Mouse (Mus musculus) limb, embryonic 12.5 days (tissue): ENCODE measurements around the gene Wbp11. TPM values are rescaled to one million over a fixed set of nuclear protein-coding genes. Genes with fewer than 3 reads are reported as not detected.

ENCODE experiments used
- ATAC-seq: fragments of 200-750 bp; cut with Nextera tagmentation; 2 replicates; pipeline ENCODE4 v1.8.0; 2017; ENCODE audit warnings: low read depth, moderate TSS enrichment; ENCODE audit not compliant: insufficient number of reproducible peaks, insufficient read depth, low FRiP score, low TSS enrichment
- H3K27ac ChIP-seq: fragments of 300-500 bp; sonication (generic); 2 replicates; pipeline ENCODE4 v1.5.1; 2016; ENCODE audit warnings: mild to moderate bottlenecking, moderate library complexity
- H3K27me3 ChIP-seq: fragments of 300-500 bp; sonication (generic); 2 replicates; pipeline ENCODE4 v1.6.1; 2016; ENCODE audit warnings: mild to moderate bottlenecking, moderate library complexity
- H3K36me3 ChIP-seq: fragments of 300-500 bp; sonication (generic); 2 replicates; pipeline ENCODE4 v1.6.1; 2016; ENCODE audit warnings: mild to moderate bottlenecking, moderate library complexity
- H3K4me1 ChIP-seq: fragments of 300-500 bp; sonication (generic); replicated peaks from 2 replicates; pipeline ENCODE4 v1.6.1; 2016
- H3K4me2 ChIP-seq: fragments of 300-500 bp; sonication (generic); 2 replicates; pipeline ENCODE4 v1.6.1; 2016; ENCODE audit warnings: mild to moderate bottlenecking, moderate library complexity
- H3K4me3 ChIP-seq: fragments of 300-500 bp; sonication (generic); replicated peaks from 2 replicates; pipeline ENCODE4 v1.5.1; 2016; ENCODE audit warnings: mild to moderate bottlenecking
- H3K9ac ChIP-seq: fragments of 300-500 bp; sonication (generic); replicated peaks from 2 replicates; pipeline ENCODE4 v1.6.1; 2016; ENCODE audit warnings: mild to moderate bottlenecking, moderate library complexity
- H3K9me3 ChIP-seq: fragments of 300-500 bp; sonication (generic); 2 replicates; pipeline ENCODE4 v1.6.1; 2016; ENCODE audit warnings: mild to moderate bottlenecking, moderate library complexity
- WGBS: fragments of 180-500 bp; shearing (Covaris S2); methylation state at CpG from one replicate; pipeline ENCODE4 v1.1.7; 2016; 5-methylcytosine and 5-hydroxymethylcytosine counted together
- polyA plus RNA-seq: library from polyadenylated mRNA; unstranded; fragments of >200 nt; fragmentation: Nextera tagmentation; extraction: Ambion mirVana; gene quantifications from 2 replicates; pipeline ENCODE4 v1.2.1, GENCODE M21; 2016

The Wbp11 gene
- 133 and 139 TPM in 2 replicates for polyA plus RNA-seq

DNA sequence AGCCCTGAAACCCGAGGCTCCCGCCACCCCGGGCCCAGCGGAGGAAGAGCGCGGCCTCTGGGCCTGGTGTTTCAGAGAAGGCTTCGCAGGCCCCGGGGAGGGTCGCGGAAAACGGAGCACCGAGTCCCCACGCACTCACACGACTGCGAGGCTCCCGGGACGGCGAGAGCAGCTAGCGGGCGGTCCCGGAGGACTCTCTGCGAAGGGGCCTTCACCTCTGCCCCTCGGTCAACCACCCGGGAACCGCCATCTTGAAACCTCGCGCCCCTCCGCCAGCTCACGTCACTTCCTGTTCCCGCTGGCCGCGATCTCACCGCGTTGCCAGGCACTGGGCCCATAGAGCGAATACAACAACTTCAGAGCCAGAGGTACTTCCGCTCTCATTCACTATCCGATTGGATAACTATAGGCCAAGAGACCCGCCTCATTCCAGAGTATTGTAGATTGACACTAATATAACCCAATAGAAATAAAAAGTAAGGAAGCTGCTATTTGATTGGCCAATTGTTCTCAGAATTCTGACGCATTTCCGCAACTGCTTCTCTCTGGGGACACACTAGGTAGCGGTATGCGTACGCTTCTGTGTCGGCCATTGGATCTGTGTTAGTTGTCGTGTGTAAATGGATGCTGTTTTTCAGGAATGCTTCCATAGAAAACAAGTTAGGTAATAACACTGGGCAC, at the start of gene Wbp11:
Gene Wbp11, minus strand, starts transcription at position 353 of the 681 bp plus-strand sequence.
- ATAC-seq: peak; percentile 100
- under 1% methylated on average over 45 of the region's 45 CpGs for WGBS

DNA sequence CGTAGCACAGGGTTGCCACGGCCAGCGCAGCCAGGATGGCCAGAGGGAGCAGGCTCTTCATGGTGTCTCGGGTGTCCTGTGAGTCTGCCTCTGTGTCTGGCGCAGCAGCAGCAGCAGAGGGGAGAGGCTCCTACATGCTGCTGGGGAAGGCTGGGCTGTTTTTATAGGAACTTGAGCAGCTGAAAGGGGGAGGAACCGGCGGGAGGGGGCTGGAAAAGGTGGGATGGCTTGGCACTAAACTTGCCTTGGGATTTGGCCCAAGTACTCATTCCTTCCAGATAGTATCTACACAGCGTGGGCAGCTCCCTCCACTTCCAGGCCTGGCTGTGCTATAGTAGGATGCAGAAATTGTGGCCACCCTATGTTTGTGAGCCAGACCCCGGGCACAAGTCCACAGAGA, 47.6 kb upstream of the Wbp11 start, which contains the start of gene Mgp:
Gene Mgp, minus strand, starts transcription at position 154 of the 400 bp plus-strand sequence.
- peak; percentile 65; the same call in 1 of the 2 replicates for ATAC-seq

More for the DNA sequence above, at the start of gene Wbp11:
- Histone ChIP-seq H3K4me1 (peaks cover 3% of the 10 kb centered on the region; the same call in 1 of the 2 replicates), H3K9ac (peak within 1 kb of the TSS; percentile 100), H3K27me3 (no peaks in the 10 kb centered on the region), H3K4me2 (peak within 1 kb of the TSS; percentile 66), H3K9me3 (no peaks in the 10 kb centered on the region), H3K36me3 (peaks cover 22% of the 10 kb centered on the region), H3K4me3 (peak within 1 kb of the TSS; percentile 99), H3K27ac (peak within 1 kb of the TSS; percentile 83)

DNA sequence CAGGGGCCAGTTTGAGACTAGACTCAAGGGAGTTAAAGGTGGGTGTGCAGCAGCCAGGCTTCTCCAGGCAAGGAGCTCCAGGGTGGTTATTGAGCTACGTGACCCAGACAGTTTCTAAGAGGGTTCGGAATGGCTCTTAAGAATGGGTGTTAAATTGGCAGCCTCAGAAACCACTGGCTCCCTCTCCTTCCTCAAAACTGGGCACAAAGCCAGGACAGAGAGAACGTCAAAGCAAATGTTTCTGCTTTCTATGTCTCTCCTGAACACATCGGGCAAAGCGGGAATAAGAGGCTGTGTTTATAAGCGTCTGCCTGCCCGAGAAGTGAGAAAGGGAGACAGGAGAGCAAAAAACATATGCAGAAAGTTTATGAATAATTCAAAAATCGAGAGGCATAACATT, 46.6 kb upstream of the Wbp11 start:
- Histone ChIP-seq H3K9ac (no peak overlapping the region), H3K27me3 (no peaks in the 10 kb centered on the region), H3K36me3 (no peaks in the 10 kb centered on the region), H3K9me3 (no peaks in the 10 kb centered on the region), H3K4me3 (no peak overlapping the region; the same call in 1 of the 2 replicates), H3K27ac (peak overlapping the region; percentile 8), H3K4me2 (peak overlapping the region; percentile 55), H3K4me1 (peaks cover 24% of the 10 kb centered on the region)
- ATAC-seq: no peak
- WGBS: 46% methylated on average over 8 of the region's 8 CpGs

More for the DNA sequence above, 47.6 kb upstream of the Wbp11 start, which contains the start of gene Mgp:
- no peaks in the 10 kb centered on the region for H3K36me3 ChIP-seq
- H3K27ac ChIP-seq: peak within 1 kb of the TSS; percentile 60
- H3K4me3 ChIP-seq: peak within 1 kb of the TSS; percentile 30
- H3K27me3 ChIP-seq: no peaks in the 10 kb centered on the region
- H3K9me3 ChIP-seq: no peaks in the 10 kb centered on the region
- H3K4me2 ChIP-seq: peak within 1 kb of the TSS; percentile 55
- H3K9ac ChIP-seq: peak within 1 kb of the TSS; percentile 52
- WGBS: 24% methylated on average over 9 of the region's 9 CpGs
- H3K4me1 ChIP-seq: peaks cover 24% of the 10 kb centered on the region

DNA sequence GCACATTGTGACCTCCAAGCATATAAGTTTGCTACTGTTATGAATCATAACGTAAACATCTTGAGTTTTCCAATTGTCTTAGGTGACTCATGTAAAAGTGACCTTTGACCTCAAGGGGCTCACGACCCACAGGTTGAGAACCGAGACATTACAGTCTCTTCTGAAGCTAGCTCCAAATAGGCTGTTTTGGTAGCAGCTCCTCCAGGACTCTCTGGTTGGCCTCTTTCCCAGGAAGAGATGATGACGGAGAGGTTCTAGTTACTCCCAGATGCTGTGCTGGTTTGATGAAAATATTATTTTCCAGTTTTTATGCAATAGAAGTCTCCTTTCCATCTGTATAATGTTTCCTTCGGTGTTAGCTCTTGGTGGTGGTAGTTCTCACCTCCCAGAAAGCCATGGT, 40.9 kb upstream of the Wbp11 start:
- H3K27ac ChIP-seq: no peak overlapping the region
- H3K27me3 ChIP-seq: no peaks in the 10 kb centered on the region
- H3K9ac ChIP-seq: no peak overlapping the region
- H3K36me3 ChIP-seq: no peaks in the 10 kb centered on the region
- WGBS: 77% methylated on average over 5 of the region's 5 CpGs
- H3K4me2 ChIP-seq: no peak overlapping the region
- H3K4me1 ChIP-seq: peaks cover 18% of the 10 kb centered on the region
- no peak overlapping the region for H3K4me3 ChIP-seq
- ATAC-seq: no peak
- no peaks in the 10 kb centered on the region for H3K9me3 ChIP-seq

DNA sequence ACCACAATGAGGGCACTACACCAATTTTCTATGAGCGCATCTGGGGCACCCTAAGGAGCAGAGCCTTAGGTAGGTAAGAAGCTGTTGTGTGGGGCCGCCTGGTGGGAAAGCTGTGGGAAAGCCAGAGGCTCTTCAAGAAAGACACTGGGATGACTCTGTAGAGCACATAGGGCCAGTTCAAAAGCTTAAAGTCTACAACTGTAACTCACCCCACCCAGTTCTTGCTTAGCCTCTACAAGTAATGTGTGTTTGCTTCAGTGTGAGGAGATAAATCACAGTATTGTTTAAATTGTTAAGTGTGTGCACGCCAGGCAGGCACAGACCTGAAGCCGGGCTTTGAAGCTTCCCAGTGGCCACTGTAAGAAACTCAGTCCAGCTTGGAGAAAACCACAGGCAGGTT, 38.1 kb upstream of the Wbp11 start:
- no peak for ATAC-seq
- Histone ChIP-seq H3K27ac (no peak overlapping the region), H3K9ac (no peak overlapping the region), H3K9me3 (no peaks in the 10 kb centered on the region), H3K36me3 (no peaks in the 10 kb centered on the region), H3K27me3 (no peaks in the 10 kb centered on the region), H3K4me1 (peaks cover 14% of the 10 kb centered on the region), H3K4me3 (no peak overlapping the region), H3K4me2 (no peak overlapping the region)
- WGBS: 75% methylated on average over 4 of the region's 4 CpGs

DNA sequence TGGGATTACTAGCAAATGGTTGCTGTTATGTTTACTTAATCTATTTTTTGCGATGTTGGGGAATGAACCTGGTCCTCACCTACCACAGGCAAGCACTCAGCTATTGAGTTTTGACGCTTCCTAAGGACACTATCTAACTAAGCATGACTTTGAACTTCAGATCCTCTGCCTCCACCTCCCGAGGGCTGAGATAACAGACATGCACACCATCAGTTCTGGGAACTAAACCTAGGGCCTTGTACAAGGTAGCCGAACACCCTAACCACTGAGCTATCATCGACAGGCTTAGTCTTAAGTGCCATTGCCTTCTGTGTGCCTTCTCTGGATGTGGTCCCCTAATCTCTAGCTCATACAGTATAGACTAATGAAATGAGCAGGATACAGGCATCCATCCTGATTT, 37.3 kb upstream of the Wbp11 start:
- Histone ChIP-seq H3K36me3 (no peaks in the 10 kb centered on the region), H3K4me1 (peaks cover 14% of the 10 kb centered on the region), H3K27me3 (no peaks in the 10 kb centered on the region), H3K27ac (no peak overlapping the region), H3K4me3 (no peak overlapping the region), H3K9ac (no peak overlapping the region), H3K9me3 (no peaks in the 10 kb centered on the region), H3K4me2 (no peak overlapping the region)
- ATAC-seq: no peak
- WGBS: 90% methylated on average over 5 of the region's 5 CpGs

DNA sequence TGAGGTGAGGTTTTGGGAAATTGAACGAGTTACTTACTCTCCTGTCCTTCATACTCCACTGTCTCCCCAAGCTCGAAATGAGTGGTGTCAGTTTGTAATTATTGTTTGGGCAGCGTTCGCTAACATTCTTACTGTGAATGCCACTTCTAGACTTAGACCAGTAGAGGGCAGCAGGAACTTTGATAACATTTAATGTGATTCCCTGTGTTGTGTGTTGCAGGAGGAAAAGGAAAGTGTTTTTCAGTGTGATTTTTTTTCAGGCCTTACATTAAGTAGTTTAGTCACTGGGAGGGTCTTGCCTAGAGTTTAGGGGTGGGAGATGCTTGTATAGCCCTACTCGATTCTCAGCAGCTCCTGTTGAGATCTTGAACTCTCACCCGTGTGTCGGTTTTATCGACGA, 33.0 kb upstream of the Wbp11 start:
- ATAC-seq: no peak
- H3K9me3 ChIP-seq: no peaks in the 10 kb centered on the region
- WGBS: 49% methylated on average over 9 of the region's 9 CpGs
- no peaks in the 10 kb centered on the region for H3K36me3 ChIP-seq
- no peak overlapping the region for H3K4me2 ChIP-seq
- no peak overlapping the region for H3K27ac ChIP-seq
- H3K4me3 ChIP-seq: no peak overlapping the region
- no peaks in the 10 kb centered on the region; the same call in 1 of the 2 replicates for H3K27me3 ChIP-seq
- H3K9ac ChIP-seq: no peak overlapping the region
- peaks cover 19% of the 10 kb centered on the region; the same call in 1 of the 2 replicates for H3K4me1 ChIP-seq

DNA sequence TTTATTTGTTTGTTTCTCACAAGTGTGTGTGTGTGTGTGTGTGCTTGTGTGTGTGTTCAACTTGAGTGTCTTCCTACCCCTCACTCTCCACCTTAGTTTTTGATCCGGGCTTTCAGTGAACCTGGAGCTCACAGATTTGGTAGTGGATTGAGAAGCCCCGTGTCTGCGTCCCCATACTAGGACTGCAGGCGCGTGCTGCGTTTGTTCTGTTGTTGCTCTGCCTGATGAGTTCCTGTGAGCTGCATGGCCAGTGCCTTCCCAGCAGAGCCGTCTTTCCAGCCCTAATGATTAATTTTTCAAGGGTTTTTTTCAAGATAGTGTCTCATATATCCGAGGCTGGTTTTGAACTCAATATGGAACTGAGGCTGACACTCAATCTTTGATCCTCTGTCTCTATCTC, 30.4 kb upstream of the Wbp11 start:
- H3K4me3 ChIP-seq: no peak overlapping the region
- no peaks in the 10 kb centered on the region for H3K9me3 ChIP-seq
- 68% methylated on average over 8 of the region's 8 CpGs for WGBS
- H3K4me1 ChIP-seq: peaks cover 24% of the 10 kb centered on the region; the same call in 1 of the 2 replicates
- H3K9ac ChIP-seq: no peak overlapping the region
- no peaks in the 10 kb centered on the region for H3K36me3 ChIP-seq
- no peak overlapping the region for H3K4me2 ChIP-seq
- ATAC-seq: no peak
- H3K27me3 ChIP-seq: no peaks in the 10 kb centered on the region; the same call in 1 of the 2 replicates
- no peak overlapping the region for H3K27ac ChIP-seq

DNA sequence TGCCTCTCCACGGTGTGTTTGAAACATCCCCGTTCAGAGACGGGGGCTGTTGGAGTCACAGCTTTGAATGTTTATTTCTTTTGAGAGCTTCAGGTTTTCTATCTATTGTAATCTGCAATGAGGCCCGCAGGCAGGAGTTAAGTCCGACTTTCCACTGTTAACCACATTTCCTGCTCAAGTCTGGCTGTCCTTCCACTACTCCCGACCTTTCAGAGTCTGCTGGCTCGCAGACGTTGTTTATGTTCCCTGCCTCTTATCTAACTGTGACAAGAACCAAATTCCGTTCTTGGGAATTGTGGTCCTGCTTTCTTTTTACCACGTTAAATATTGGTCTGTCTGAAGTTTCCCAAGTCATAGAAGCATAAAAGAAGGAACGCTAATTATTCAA, 29.8 kb upstream of the Wbp11 start:
- peak overlapping the region; percentile 18; the same call in 1 of the 2 replicates for H3K4me2 ChIP-seq

DNA sequence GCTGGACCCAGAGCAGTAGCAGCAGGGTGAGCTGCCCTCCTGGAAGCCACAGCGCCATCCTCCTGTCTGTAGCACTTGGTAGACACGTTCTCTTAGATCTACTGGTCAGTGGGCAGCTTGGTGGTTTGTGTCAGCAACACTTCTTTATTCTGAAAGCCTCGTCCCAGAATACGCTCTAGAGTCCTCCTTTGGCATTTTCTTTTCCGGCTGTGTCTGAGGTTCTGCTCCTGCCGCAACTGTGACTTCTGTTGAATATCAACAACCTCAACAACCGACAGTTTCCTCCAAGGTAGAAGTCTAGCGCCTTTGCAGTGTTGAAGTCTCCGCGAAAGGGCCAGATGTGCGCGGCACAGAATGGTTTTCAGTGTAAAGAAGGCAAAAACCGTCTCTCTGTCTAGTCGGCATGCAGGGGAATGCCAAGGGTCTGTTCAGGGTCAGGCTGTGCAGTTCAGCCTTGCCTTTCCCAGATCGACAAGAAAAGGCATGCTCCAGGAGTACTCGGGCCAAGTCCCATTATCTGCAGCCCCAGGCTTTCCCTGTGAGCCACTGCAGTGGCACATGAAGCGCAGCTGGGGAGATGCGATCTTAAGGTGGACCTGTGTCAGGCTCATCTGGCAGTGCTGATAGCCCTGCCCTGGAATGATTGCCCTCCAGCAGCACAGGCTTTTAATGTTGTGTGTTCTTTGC, 29.3 kb upstream of the Wbp11 start, which contains the start of gene Art4:
Gene Art4, minus strand, starts transcription at position 548 of the 687 bp plus-strand sequence.
- no peak within 1 kb of the TSS for H3K9ac ChIP-seq
- WGBS: 60% methylated on average over 18 of the region's 18 CpGs
- H3K36me3 ChIP-seq: no peaks in the 10 kb centered on the region
- H3K4me3 ChIP-seq: peak within 1 kb of the TSS; percentile 8; the same call in 1 of the 2 replicates
- H3K4me2 ChIP-seq: peak within 1 kb of the TSS; percentile 18
- ATAC-seq: no peak
- no peaks in the 10 kb centered on the region for H3K9me3 ChIP-seq
- H3K27me3 ChIP-seq: no peaks in the 10 kb centered on the region; the same call in 1 of the 2 replicates
- peaks cover 31% of the 10 kb centered on the region for H3K4me1 ChIP-seq
- H3K27ac ChIP-seq: peak within 1 kb of the TSS; percentile 32; the same call in 1 of the 2 replicates

More for the DNA sequence above, 29.8 kb upstream of the Wbp11 start:
- Histone ChIP-seq H3K27ac (no peak overlapping the region), H3K36me3 (no peaks in the 10 kb centered on the region), H3K27me3 (no peaks in the 10 kb centered on the region; the same call in 1 of the 2 replicates), H3K9me3 (no peaks in the 10 kb centered on the region), H3K4me1 (peaks cover 25% of the 10 kb centered on the region), H3K9ac (no peak overlapping the region), H3K4me3 (no peak overlapping the region)
- ATAC-seq: no peak
- 31% methylated on average over 11 of the region's 11 CpGs for whole genome bisulfite sequencing

DNA sequence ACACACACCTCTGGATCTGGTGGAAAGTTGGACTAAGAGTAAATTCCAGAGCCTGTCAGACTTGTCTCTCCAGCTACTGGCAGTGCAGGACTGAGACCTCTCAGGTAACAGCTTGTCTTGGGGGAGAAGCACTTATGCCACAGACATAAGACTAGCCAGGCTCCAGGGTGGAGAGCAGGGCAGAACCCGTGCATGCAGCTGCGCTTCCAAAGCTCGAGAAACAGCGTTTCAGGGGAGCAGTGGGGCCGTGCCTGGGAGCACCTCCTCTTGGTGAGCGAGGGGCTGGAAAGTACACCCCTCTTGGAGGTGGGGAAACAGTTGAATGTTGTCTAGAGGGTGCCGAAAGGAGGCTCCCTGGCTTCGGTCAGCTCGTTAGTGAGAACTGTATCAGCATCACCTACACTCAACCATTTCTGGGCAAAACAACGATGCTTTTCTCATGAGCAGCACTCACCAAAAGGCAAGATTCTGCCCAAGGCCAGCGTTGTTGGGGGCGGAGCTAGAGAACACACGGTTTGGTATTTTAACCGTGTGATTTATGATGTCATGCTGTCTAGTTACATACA, 28.1 kb upstream of the Wbp11 start:
- Histone ChIP-seq H3K4me2 (peak overlapping the region; percentile 15; the same call in 1 of the 2 replicates), H3K27ac (peak overlapping the region; percentile 80), H3K9me3 (no peaks in the 10 kb centered on the region), H3K9ac (0 out of 2 replicates have a peak overlapping the region, but pooled peaks have one; percentile 31), H3K4me3 (no peak overlapping the region), H3K36me3 (no peaks in the 10 kb centered on the region), H3K27me3 (no peaks in the 10 kb centered on the region; the same call in 1 of the 2 replicates), H3K4me1 (peaks cover 33% of the 10 kb centered on the region)
- no peak for ATAC-seq
- WGBS: 45% methylated on average over 14 of the region's 14 CpGs
